In the genomic region with DNA sequence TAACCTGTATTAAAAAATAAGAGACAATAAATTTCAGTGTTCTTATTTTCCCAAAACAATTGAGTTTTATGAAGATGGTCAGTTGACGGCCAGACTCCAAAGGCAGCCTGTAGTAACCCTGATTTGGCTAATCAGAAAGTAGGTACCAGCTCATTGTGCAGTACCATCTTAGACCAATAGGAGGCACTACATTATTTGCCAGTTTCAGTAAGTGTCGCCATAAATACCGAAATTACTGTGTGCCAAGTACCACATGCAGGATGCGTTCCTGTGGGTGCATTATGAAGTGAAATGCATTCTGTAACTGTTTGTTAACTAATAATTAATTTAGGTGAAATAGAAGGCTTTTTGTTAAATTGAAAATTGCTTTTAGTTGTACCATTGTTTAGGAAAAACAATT, we compare ENCODE assay signal across 25 mouse cellular contexts.
A peak's percentile ranks its signal among the peaks of the same experiment; 100 is the strongest.
DNase-seq lines count a peak whose midpoint lies in the region; ATAC-seq and TF ChIP-seq lines count a peak whose summit lies in the region.
"Had no signal": no experiment of that assay in that cellular context is flagged by ENCODE, and none has a peak within 500 bp of the region (broad histone marks: within the 10 kb centered on the region; RNA-seq: fewer than 3 reads in every experiment).

No protein-coding gene starts in this region.

- no peaks in the 10 kb centered on the region for H3K4me1 ChIP-seq in liver, postnatal 0 days (ENCODE audit: insufficient read depth)
- no peaks in the 10 kb centered on the region for H3K4me1 ChIP-seq in liver, embryonic 11.5 days (replicated peaks; ENCODE audit: control insufficient read depth, insufficient read depth, low read length)
- no peaks in the 10 kb centered on the region for H3K4me1 ChIP-seq in MEL (ENCODE audit: control insufficient read depth in 1 of 2, insufficient read depth in 2 of 2, low read length in 2 of 2)
- H3K4me1 ChIP-seq in hindbrain, embryonic 12.5 days, result no peaks in the 10 kb centered on the region
- H3K4me1 ChIP-seq: embryonic facial prominence, embryonic 13.5 days; forebrain, embryonic 12.5 days; liver, embryonic 12.5 days; lung, embryonic 15.5 days; neural tube, embryonic 13.5 days had no signal

- intact Hi-C loops in heart, postnatal 14 days (cut with DNase I), result no loop called here

- no peak overlapping the region for H3K9ac ChIP-seq in liver, postnatal 0 days (replicated peaks)
- H3K9ac ChIP-seq in liver, embryonic 11.5 days (ENCODE audit: low read depth, low read length), result no peak overlapping the region
- no peak overlapping the region for H3K9ac ChIP-seq in MEL (ENCODE audit: control insufficient read depth, low read depth, low read length, poor library complexity, severe bottlenecking)
- H3K9ac ChIP-seq in hindbrain, embryonic 12.5 days, result no peak overlapping the region
- H3K9ac ChIP-seq: embryonic facial prominence, embryonic 13.5 days; forebrain, embryonic 12.5 days; liver, embryonic 12.5 days; lung, embryonic 15.5 days; neural tube, embryonic 13.5 days had no signal

- no peak overlapping the region for H3K27ac ChIP-seq in liver, postnatal 0 days (ENCODE audit: low read depth)
- no peak overlapping the region for H3K27ac ChIP-seq in liver, embryonic 11.5 days (ENCODE audit: low read depth, low read length)
- no peak overlapping the region for H3K27ac ChIP-seq in MEL (ENCODE audit: control insufficient read depth, low read depth, low read length)
- no peak overlapping the region for H3K27ac ChIP-seq in hindbrain, embryonic 12.5 days
- H3K27ac ChIP-seq: embryonic facial prominence, embryonic 13.5 days; forebrain, embryonic 12.5 days; kidney, postnatal 0 days; liver, embryonic 12.5 days; lung, embryonic 15.5 days; neural tube, embryonic 13.5 days had no signal

- H3K9me3 ChIP-seq in liver, postnatal 0 days (ENCODE audit: low read length), result no peaks in the 10 kb centered on the region
- H3K9me3 ChIP-seq in liver, embryonic 11.5 days (ENCODE audit: control insufficient read depth, low read length), result no peaks in the 10 kb centered on the region
- no peaks in the 10 kb centered on the region for H3K9me3 ChIP-seq in MEL (replicated peaks; ENCODE audit: insufficient read depth, low read length)
- no peaks in the 10 kb centered on the region for H3K9me3 ChIP-seq in hindbrain, embryonic 12.5 days (replicated peaks)
- H3K9me3 ChIP-seq: embryonic facial prominence, embryonic 13.5 days; forebrain, embryonic 12.5 days; liver, embryonic 12.5 days; lung, embryonic 15.5 days; neural tube, embryonic 13.5 days had no signal

- TF ChIP-seq RAD21 in MEL (IDR thresholded peaks at IDR 0.05; ENCODE audit: low read depth, low read length), result no peak; the same call in 1 of the 2 replicates

- peak; percentile 1 for DNase-seq in CD4-positive, CD25-positive, alpha-beta regulatory T cell, adult 2 months (ENCODE audit: low read depth, low spot score)
- DNase-seq in liver, postnatal 0 days, result no peak
- no peak for DNase-seq in liver, embryonic 11.5 days (ENCODE audit: low spot score)
- DNase-seq in MEL (ENCODE audit: low read depth, low spot score), result peak; percentile 12
- DNase-seq in heart, postnatal 14 days, result no peak
- DNase-seq: adrenal gland, adult 2 months; cerebellum, adult 8-10 months; cerebellum, postnatal 36 days; embryo, embryonic 11 days; kidney, adult 2 months; lung, postnatal 4 days; midbrain, embryonic 14.5 days; retina, postnatal 1 day; thymus, postnatal 14 days had no signal

- TF ChIP-seq POLR2A in MEL (IDR thresholded peaks at IDR 0.05; ENCODE audit: control insufficient read depth in 1 of 2, insufficient read depth in 1 of 2, low read depth in 1 of 2, low read length in 2 of 2, poor library complexity in 1 of 2), result no peak

- no peak overlapping the region for H3K4me2 ChIP-seq in liver, postnatal 0 days (ENCODE audit: low read depth, low read length)
- no peak overlapping the region for H3K4me2 ChIP-seq in liver, embryonic 11.5 days
- no peak overlapping the region for H3K4me2 ChIP-seq in hindbrain, embryonic 12.5 days (replicated peaks)
- H3K4me2 ChIP-seq: embryonic facial prominence, embryonic 13.5 days; forebrain, embryonic 12.5 days; heart, embryonic 11.5 days; liver, embryonic 12.5 days; lung, embryonic 15.5 days; neural tube, embryonic 13.5 days had no signal

- no peak for ATAC-seq in CD4-positive, CD25-positive, alpha-beta regulatory T cell, adult 4 months
- no peak for ATAC-seq in liver, postnatal 0 days
- ATAC-seq in liver, embryonic 11.5 days (replicated peaks; ENCODE audit: low FRiP score), result no peak
- ATAC-seq in hindbrain, embryonic 12.5 days (ENCODE audit: low FRiP score), result no peak
- ATAC-seq: liver, embryonic 12.5 days had no signal

- H3K4me3 ChIP-seq in liver, postnatal 0 days (ENCODE audit: low read depth, low read length), result no peak overlapping the region
- no peak overlapping the region for H3K4me3 ChIP-seq in liver, embryonic 11.5 days (ENCODE audit: low read depth, low read length)
- no peak overlapping the region for H3K4me3 ChIP-seq in MEL (ENCODE audit: control insufficient read depth in 1 of 2, insufficient read depth in 1 of 2, low read depth in 2 of 2, low read length in 2 of 2)
- H3K4me3 ChIP-seq in hindbrain, embryonic 12.5 days, result no peak overlapping the region
- H3K4me3 ChIP-seq: embryonic facial prominence, embryonic 13.5 days; erythroblast, embryonic 14.5 days; forebrain, embryonic 12.5 days; liver, embryonic 12.5 days; lung, embryonic 15.5 days; myocyte; neural tube, embryonic 13.5 days had no signal

- no peaks in the 10 kb centered on the region for H3K27me3 ChIP-seq in liver, postnatal 0 days (ENCODE audit: insufficient read depth, low read length)
- no peaks in the 10 kb centered on the region for H3K27me3 ChIP-seq in liver, embryonic 11.5 days (replicated peaks; ENCODE audit: control insufficient read depth, insufficient read depth, low read length)
- no peaks in the 10 kb centered on the region; a peak in 1 of 4 replicates for H3K27me3 ChIP-seq in MEL (ENCODE audit: control insufficient read depth in 1 of 2, insufficient read depth in 2 of 2, low read length in 2 of 2)
- no peaks in the 10 kb centered on the region for H3K27me3 ChIP-seq in hindbrain, embryonic 12.5 days
- H3K27me3 ChIP-seq: embryonic facial prominence, embryonic 13.5 days; forebrain, embryonic 12.5 days; liver, embryonic 12.5 days; lung, embryonic 15.5 days; neural tube, embryonic 13.5 days had no signal

- no peaks in the 10 kb centered on the region for H3K36me3 ChIP-seq in liver, postnatal 0 days (replicated peaks; ENCODE audit: insufficient read depth, low read length)
- H3K36me3 ChIP-seq in liver, embryonic 11.5 days (ENCODE audit: control insufficient read depth, insufficient read depth, low read length), result no peaks in the 10 kb centered on the region
- no peaks in the 10 kb centered on the region for H3K36me3 ChIP-seq in MEL (ENCODE audit: control insufficient read depth in 1 of 2, insufficient read depth in 2 of 2, low read length in 2 of 2)
- H3K36me3 ChIP-seq in hindbrain, embryonic 12.5 days, result no peaks in the 10 kb centered on the region
- H3K36me3 ChIP-seq: embryonic facial prominence, embryonic 13.5 days; forebrain, embryonic 12.5 days; liver, embryonic 12.5 days; lung, embryonic 15.5 days; neural tube, embryonic 13.5 days had no signal

- no peak for TF ChIP-seq EP300 in liver, postnatal 0 days (IDR thresholded peaks at IDR 0.05; ENCODE audit: low read depth)
- no peak for TF ChIP-seq EP300 in MEL (IDR thresholded peaks at IDR 0.05; ENCODE audit: low read depth in 1 of 2, low read length in 2 of 2)

- no peaks in the 10 kb centered on the region for H3K79me2 ChIP-seq in MEL (ENCODE audit: control insufficient read depth, insufficient read depth, low read length, poor library complexity)

- WGBS in liver, postnatal 0 days (ENCODE audit: insufficient replicate concordance), result 85% methylated on average over 4 of the region's 4 CpGs
- 87% methylated on average over 4 of the region's 4 CpGs for WGBS in liver, embryonic 11.5 days
- 95% methylated on average over 4 of the region's 4 CpGs for WGBS in hindbrain, embryonic 12.5 days

- TF ChIP-seq CTCF in liver, postnatal 0 days (IDR thresholded peaks at IDR 0.05; ENCODE audit: low read depth), result peak; percentile 31; the same call in 1 of the 2 replicates
- peak in 2 of 3 experiments; percentile 28 to 41; a peak in 4 of 6 replicates for TF ChIP-seq CTCF in MEL (IDR thresholded peaks at IDR 0.05 in 2 of 3, conservative IDR thresholded peaks at IDR 0.05 in 1 of 3; ENCODE audit: control insufficient read depth in 1 of 3, insufficient read depth in 1 of 3, low read depth in 2 of 3, low read length in 3 of 3, poor library complexity in 1 of 3, severe bottlenecking in 1 of 3)

TF ChIP-seq in MEL, 35 proteins besides CTCF, POLR2A, EP300 and RAD21:
- TF ChIP-seq ZNF384 (IDR thresholded peaks at IDR 0.05; ENCODE audit: low read depth, low read length) (no peak), USF1 (IDR thresholded peaks at IDR 0.05; ENCODE audit: low read depth, low read length) (no peak)
TF ChIP-seq in MEL: peak in this region for 0.

Comparison
In these comparisons a context has a peak if more than half of its experiments do, and no peak if none do; other contexts are left out.
1. DNase-seq: peak in CD4-positive, CD25-positive, alpha-beta regulatory T cell, adult 2 months (single experiment) and MEL (single experiment); none in liver, postnatal 0 days (single experiment), liver, embryonic 11.5 days (single experiment) and heart, postnatal 14 days (0 of 2).